Mouse (Mus musculus) megakaryocyte, embryonic 14.5 days (primary cell): ENCODE results near the gene Apold1.

Source experiments
- FLI1 ChIP-seq: IDR thresholded peaks from 2 replicates; pipeline ENCODE4 v1.6.1; 2012; ENCODE audit warnings: low read length, inconsistent platforms, mixed read lengths
- GATA1 ChIP-seq: IDR thresholded peaks from 3 replicates; pipeline ENCODE4 v1.6.1; 2012; ENCODE audit warnings: mixed read lengths, low read length, inconsistent platforms, borderline replicate concordance

DNA sequence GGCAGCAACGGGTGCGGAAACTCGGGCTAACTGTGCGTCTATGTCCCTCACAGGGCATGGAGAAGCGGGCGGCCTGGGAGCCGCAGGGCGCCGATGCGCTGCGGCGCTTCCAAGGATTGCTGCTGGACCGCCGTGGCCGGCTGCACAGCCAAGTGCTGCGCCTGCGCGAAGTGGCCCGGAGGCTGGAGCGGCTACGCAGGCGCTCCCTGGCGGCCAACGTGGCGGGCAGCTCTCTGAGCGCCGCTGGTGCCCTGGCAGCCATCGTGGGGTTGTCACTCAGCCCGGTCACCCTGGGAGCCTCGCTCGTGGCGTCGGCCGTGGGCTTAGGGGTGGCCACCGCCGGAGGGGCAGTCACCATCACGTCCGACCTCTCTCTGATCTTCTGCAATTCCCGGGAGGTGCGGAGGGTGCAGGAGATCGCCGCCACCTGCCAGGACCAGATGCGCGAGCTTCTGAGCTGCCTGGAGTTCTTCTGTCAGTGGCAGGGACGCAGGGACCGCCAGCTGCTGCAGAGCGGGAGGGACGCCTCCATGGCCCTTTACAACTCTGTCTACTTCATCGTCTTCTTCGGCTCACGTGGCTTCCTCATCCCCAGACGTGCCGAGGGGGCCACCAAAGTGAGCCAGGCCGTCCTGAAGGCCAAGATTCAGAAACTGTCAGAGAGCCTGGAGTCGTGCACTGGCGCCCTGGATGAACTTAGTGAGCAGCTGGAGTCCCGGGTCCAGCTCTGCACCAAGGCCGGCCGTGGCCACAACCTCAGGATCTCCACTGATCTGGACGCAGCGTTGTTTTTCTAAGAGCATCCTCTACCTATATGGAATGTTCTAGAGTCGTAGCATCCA, 2.2 kb downstream of the Apold1 start:
- TF ChIP-seq FLI1 (no peak), GATA1 (no peak)
